Mouse (Mus musculus): ENCODE data around the gene Tfb2m. TPM values are rescaled to one million over a fixed set of nuclear protein-coding genes. Genes with fewer than 3 reads are reported as not detected.

Tfb2m gene
- total and polyA plus RNA-seq, 3 experiments = 19.3 to 20.9 TPM; not detected in 1

GRCm38 (mm10) chr1:179581422-179581821, 35.4 kb upstream of the Tfb2m start:
- H3K9ac ChIP-seq (ENCODE audit: control insufficient read depth, low read depth, low read length, poor library complexity, severe bottlenecking) = peak overlapping the region; percentile 61
- no peak for TF ChIP-seq JUND (IDR thresholded peaks at IDR 0.05; ENCODE audit: low read depth, low read length)
- no peak for TF ChIP-seq SMC3 (IDR thresholded peaks at IDR 0.05; ENCODE audit: low read depth, low read length)
- no peak for TF ChIP-seq MAFK (IDR thresholded peaks at IDR 0.05; ENCODE audit: borderline replicate concordance, low read depth, low read length)
- TF ChIP-seq MAX (IDR thresholded peaks at IDR 0.05; ENCODE audit: low read length) = no peak
- no peak for TF ChIP-seq POLR2AphosphoS5 (IDR thresholded peaks at IDR 0.05; ENCODE audit: borderline replicate concordance, low read depth, low read length)
- no peak for TF ChIP-seq TCF12 (IDR thresholded peaks at IDR 0.05; ENCODE audit: low read depth, low read length)
- no peak for TF ChIP-seq TBP (IDR thresholded peaks at IDR 0.05; ENCODE audit: low read depth, low read length)
- TF ChIP-seq UBTF (IDR thresholded peaks at IDR 0.05; ENCODE audit: borderline replicate concordance, insufficient read depth, low read depth, low read length) = no peak
- TF ChIP-seq SIN3A (IDR thresholded peaks at IDR 0.05; ENCODE audit: low read length) = no peak
- H3K27ac ChIP-seq (ENCODE audit: control insufficient read depth, low read depth, low read length) = peak overlapping the region; percentile 87
- no peak for DNase-seq (ENCODE audit: low read depth, low spot score)
- peaks cover 47 to 63% of the 10 kb centered on the region in 2 experiments for H3K4me1 ChIP-seq (ENCODE audit: control insufficient read depth in 1 of 2, insufficient read depth in 2 of 2, low read length in 2 of 2)
- no peaks in the 10 kb centered on the region for H3K27me3 ChIP-seq (ENCODE audit: control insufficient read depth in 1 of 2, insufficient read depth in 2 of 2, low read length in 2 of 2)
- H3K9me3 ChIP-seq (replicated peaks; ENCODE audit: insufficient read depth, low read length) = no peaks in the 10 kb centered on the region
- no peak overlapping the region; a peak in 1 of 4 replicates for H3K4me3 ChIP-seq (ENCODE audit: control insufficient read depth in 1 of 2, insufficient read depth in 1 of 2, low read depth in 2 of 2, low read length in 2 of 2)
- peaks cover 0 to 65% of the 10 kb centered on the region in 2 experiments; a peak in 2 of 4 replicates for H3K36me3 ChIP-seq (ENCODE audit: control insufficient read depth in 1 of 2, insufficient read depth in 2 of 2, low read length in 2 of 2)
- H3K79me2 ChIP-seq (ENCODE audit: control insufficient read depth, insufficient read depth, low read length, poor library complexity) = no peaks in the 10 kb centered on the region

- Histone ChIP-seq H3K4me3 (ENCODE audit: control insufficient read depth in 1 of 2, insufficient read depth in 1 of 2, low read depth in 2 of 2, low read length in 2 of 2) (peak overlapping the region; percentile 23 to 50), H3K4me1 (ENCODE audit: control insufficient read depth in 1 of 2, insufficient read depth in 2 of 2, low read length in 2 of 2) (peaks cover 47 to 63% of the 10 kb centered on the region in 2 experiments), H3K79me2 (ENCODE audit: control insufficient read depth, insufficient read depth, low read length, poor library complexity) (no peaks in the 10 kb centered on the region), H3K9ac (ENCODE audit: control insufficient read depth, low read depth, low read length, poor library complexity, severe bottlenecking) (peak overlapping the region; percentile 35), H3K9me3 (replicated peaks; ENCODE audit: insufficient read depth, low read length) (no peaks in the 10 kb centered on the region), H3K27ac (ENCODE audit: control insufficient read depth, low read depth, low read length) (peak overlapping the region; percentile 84), H3K27me3 (ENCODE audit: control insufficient read depth in 1 of 2, insufficient read depth in 2 of 2, low read length in 2 of 2) (no peaks in the 10 kb centered on the region), H3K36me3 (ENCODE audit: control insufficient read depth in 1 of 2, insufficient read depth in 2 of 2, low read length in 2 of 2) (peaks cover 0 to 65% of the 10 kb centered on the region in 2 experiments; a peak in 2 of 4 replicates)
- peak; percentile 70 for DNase-seq (ENCODE audit: low read depth, low spot score)
- TF ChIP-seq MXI1 (IDR thresholded peaks at IDR 0.05; ENCODE audit: low read depth, low read length) (no peak; the same call in 1 of the 2 replicates), ELF1 (IDR thresholded peaks at IDR 0.05; ENCODE audit: low read depth, low read length) (0 out of 2 replicates have a peak, but pooled peaks have one; percentile 15), USF1 (IDR thresholded peaks at IDR 0.05; ENCODE audit: low read depth, low read length) (no peak), POLR2AphosphoS2 (IDR thresholded peaks at IDR 0.05; ENCODE audit: low read length) (no peak), MAZ (IDR thresholded peaks at IDR 0.05; ENCODE audit: low read depth, low read length) (no peak), KAT2A (conservative IDR thresholded peaks at IDR 0.05; ENCODE audit: low read depth, low read length) (no peak), SIN3A (IDR thresholded peaks at IDR 0.05; ENCODE audit: low read length) (peak; percentile 45; the same call in 1 of the 2 replicates), NELFE (IDR thresholded peaks at IDR 0.05; ENCODE audit: low read depth, low read length) (no peak), USF2 (IDR thresholded peaks at IDR 0.05; ENCODE audit: borderline replicate concordance in 1 of 2, insufficient read depth in 1 of 2, low read depth in 1 of 2, low read length in 2 of 2) (no peak), ZMIZ1 (IDR thresholded peaks at IDR 0.05; ENCODE audit: low read depth, low read length) (no peak), BHLHE40 (IDR thresholded peaks at IDR 0.05; ENCODE audit: borderline replicate concordance, low read depth, low read length) (no peak), CTCF (IDR thresholded peaks at IDR 0.05 in 2 of 3, conservative IDR thresholded peaks at IDR 0.05 in 1 of 3; ENCODE audit: control insufficient read depth in 1 of 3, insufficient read depth in 1 of 3, low read depth in 2 of 3, low read length in 3 of 3, poor library complexity in 1 of 3, severe bottlenecking in 1 of 3) (no peak), GABPA (IDR thresholded peaks at IDR 0.05; ENCODE audit: low read depth, low read length) (no peak), MYB (IDR thresholded peaks at IDR 0.05; ENCODE audit: low read depth, low read length) (0 out of 2 replicates have a peak, but pooled peaks have one; percentile 15), MAX (IDR thresholded peaks at IDR 0.05; ENCODE audit: low read length) (peak; percentile 41; the same call in 1 of the 2 replicates), HCFC1 (IDR thresholded peaks at IDR 0.05; ENCODE audit: low read depth, low read length) (no peak), UBTF (IDR thresholded peaks at IDR 0.05; ENCODE audit: borderline replicate concordance, insufficient read depth, low read depth, low read length) (no peak), POLR2AphosphoS5 (IDR thresholded peaks at IDR 0.05; ENCODE audit: borderline replicate concordance, low read depth, low read length) (no peak), CHD2 (IDR thresholded peaks at IDR 0.05; ENCODE audit: low read length) (no peak), MAFK (IDR thresholded peaks at IDR 0.05; ENCODE audit: borderline replicate concordance, low read depth, low read length) (no peak), ETS1 (IDR thresholded peaks at IDR 0.05; ENCODE audit: low read depth, low read length) (peak; percentile 30; the same call in 1 of the 2 replicates), E2F4 (IDR thresholded peaks at IDR 0.05; ENCODE audit: borderline replicate concordance, low read depth, low read length) (no peak), MYC (IDR thresholded peaks at IDR 0.05; ENCODE audit: low read depth, low read length) (no peak), RCOR1 (IDR thresholded peaks at IDR 0.05; ENCODE audit: low read depth, low read length) (no peak), ZC3H11A (IDR thresholded peaks at IDR 0.05; ENCODE audit: low read depth, low read length) (no peak), CHD1 (IDR thresholded peaks at IDR 0.05; ENCODE audit: low read depth, low read length) (no peak), TAL1 (IDR thresholded peaks at IDR 0.05; ENCODE audit: low read length) (no peak)
Measured at GRCm38 (mm10) chr1:179580200-179580599, 34.1 kb upstream of the Tfb2m start.

Measured in MEL (cell line).